Mouse (Mus musculus): ENCODE measurements around the gene Xlr5c. TPM values are rescaled to one million over a fixed set of nuclear protein-coding genes. Genes with fewer than 3 reads are reported as not detected.
"Not testable (repeated sequence)": the region's sequence is repeated elsewhere in the genome, so short reads cannot be mapped to it uniquely, and the experiment has no call there.

The Xlr5c gene
- not detected in 2 replicates for polyA plus RNA-seq (2014; fragmentation: Nextera tagmentation; extraction: Ambion mirVana)

- H3K27me3 ChIP-seq (replicated peaks; ENCODE audit: control insufficient read depth, insufficient read depth, low read length); H3K27ac ChIP-seq (replicated peaks; ENCODE audit: low read depth, low read length); H3K36me3 ChIP-seq (ENCODE audit: control insufficient read depth, insufficient read depth, low read length); H3K4me1 ChIP-seq (ENCODE audit: control insufficient read depth, insufficient read depth, low read length); ATAC-seq (ENCODE audit: low read depth); DNase-seq (ENCODE audit: low spot score); H3K4me3 ChIP-seq (ENCODE audit: low read depth, low read length); H3K4me2 ChIP-seq (ENCODE audit: low read depth, low read length); H3K9ac ChIP-seq (ENCODE audit: low read depth, low read length); H3K9me3 ChIP-seq (ENCODE audit: control insufficient read depth, low read length): not testable (repeated sequence)
- 85% methylated on average over 10 of the region's 17 CpGs for WGBS
These were observed at the start of gene Xlr5c, which contains the start of gene Xlr5a for GRCm38 (mm10) chrX:73292876-73293275. Gene Xlr5c, minus strand, starts transcription at chrX:73292976. Gene Xlr5a, minus strand, starts transcription at chrX:73292976.

- DNase-seq (ENCODE audit: low spot score): peak; percentile 88
- Histone ChIP-seq H3K27ac (replicated peaks; ENCODE audit: low read depth, low read length) (peak within 1 kb of the TSS; percentile 79), H3K4me1 (ENCODE audit: control insufficient read depth, insufficient read depth, low read length) (peaks cover 4% of the 10 kb centered on the region; the same call in 1 of the 2 replicates), H3K9me3 (ENCODE audit: control insufficient read depth, low read length) (no peaks in the 10 kb centered on the region), H3K27me3 (replicated peaks; ENCODE audit: control insufficient read depth, insufficient read depth, low read length) (no peaks in the 10 kb centered on the region; the same call in 1 of the 2 replicates), H3K36me3 (ENCODE audit: control insufficient read depth, insufficient read depth, low read length) (no peaks in the 10 kb centered on the region), H3K4me2 (ENCODE audit: low read depth, low read length) (peak within 1 kb of the TSS; percentile 60), H3K4me3 (ENCODE audit: low read depth, low read length) (peak within 1 kb of the TSS; percentile 59), H3K9ac (ENCODE audit: low read depth, low read length) (peak within 1 kb of the TSS; percentile 79)
- WGBS: 27% methylated on average over 35 of the region's 37 CpGs
- peak; percentile 97 for ATAC-seq (ENCODE audit: low read depth)
These were observed 49.7 kb upstream of the Xlr5c start, which contains the start of gene Zfp275 for GRCm38 (mm10) chrX:73342483-73342895. Gene Zfp275, plus strand, starts transcription at chrX:73342621.

GRCm38 (mm10) chrX:73342068-73342467 lies 49.3 kb upstream of the Xlr5c start:
- DNase-seq (ENCODE audit: low spot score): no peak
- no peak for ATAC-seq (ENCODE audit: low read depth)
- WGBS: 38% methylated on average over 3 of the region's 3 CpGs
- Histone ChIP-seq H3K27me3 (replicated peaks; ENCODE audit: control insufficient read depth, insufficient read depth, low read length) (no peaks in the 10 kb centered on the region), H3K4me2 (ENCODE audit: low read depth, low read length) (peak overlapping the region; percentile 60), H3K9ac (ENCODE audit: low read depth, low read length) (no peak overlapping the region), H3K27ac (replicated peaks; ENCODE audit: low read depth, low read length) (no peak overlapping the region), H3K36me3 (ENCODE audit: control insufficient read depth, insufficient read depth, low read length) (no peaks in the 10 kb centered on the region), H3K4me1 (ENCODE audit: control insufficient read depth, insufficient read depth, low read length) (peaks cover 4% of the 10 kb centered on the region; the same call in 1 of the 2 replicates), H3K9me3 (ENCODE audit: control insufficient read depth, low read length) (no peaks in the 10 kb centered on the region), H3K4me3 (ENCODE audit: low read depth, low read length) (peak overlapping the region; percentile 59)

- Histone ChIP-seq H3K27me3 (replicated peaks; ENCODE audit: control insufficient read depth, insufficient read depth, low read length) (no peaks in the 10 kb centered on the region), H3K4me2 (ENCODE audit: low read depth, low read length) (no peak overlapping the region), H3K4me3 (ENCODE audit: low read depth, low read length) (no peak overlapping the region), H3K9ac (ENCODE audit: low read depth, low read length) (no peak overlapping the region), H3K4me1 (ENCODE audit: control insufficient read depth, insufficient read depth, low read length) (peaks cover 4% of the 10 kb centered on the region; the same call in 1 of the 2 replicates), H3K36me3 (ENCODE audit: control insufficient read depth, insufficient read depth, low read length) (no peaks in the 10 kb centered on the region), H3K27ac (replicated peaks; ENCODE audit: low read depth, low read length) (no peak overlapping the region), H3K9me3 (ENCODE audit: control insufficient read depth, low read length) (no peaks in the 10 kb centered on the region)
- ATAC-seq (ENCODE audit: low read depth) (no peak), DNase-seq (ENCODE audit: low spot score) (no peak)
- 65% methylated on average over 1 of the region's 1 CpGs for WGBS
These were observed 48.7 kb upstream of the Xlr5c start for GRCm38 (mm10) chrX:73341473-73341872.

- Histone ChIP-seq H3K36me3 (ENCODE audit: control insufficient read depth, insufficient read depth, low read length) (no peaks in the 10 kb centered on the region), H3K27me3 (replicated peaks; ENCODE audit: control insufficient read depth, insufficient read depth, low read length) (no peaks in the 10 kb centered on the region; the same call in 1 of the 2 replicates), H3K4me3 (ENCODE audit: low read depth, low read length) (no peak within 1 kb of the TSS), H3K4me2 (ENCODE audit: low read depth, low read length) (no peak within 1 kb of the TSS), H3K9ac (ENCODE audit: low read depth, low read length) (no peak within 1 kb of the TSS), H3K4me1 (ENCODE audit: control insufficient read depth, insufficient read depth, low read length) (no peaks in the 10 kb centered on the region), H3K27ac (replicated peaks; ENCODE audit: low read depth, low read length) (no peak within 1 kb of the TSS), H3K9me3 (ENCODE audit: control insufficient read depth, low read length) (no peaks in the 10 kb centered on the region)
- ATAC-seq (ENCODE audit: low read depth) (no peak), DNase-seq (ENCODE audit: low spot score) (no peak)
- 78% methylated on average over 4 of the region's 4 CpGs for WGBS
These were observed 44.0 kb upstream of the Xlr5c start, which contains the start of gene Gm45015 for GRCm38 (mm10) chrX:73336740-73337139. Gene Gm45015, minus strand, starts transcription at chrX:73336840.

- Histone ChIP-seq H3K9ac (ENCODE audit: low read depth, low read length) (no peak overlapping the region), H3K27me3 (replicated peaks; ENCODE audit: control insufficient read depth, insufficient read depth, low read length) (no peaks in the 10 kb centered on the region; the same call in 1 of the 2 replicates), H3K9me3 (ENCODE audit: control insufficient read depth, low read length) (no peaks in the 10 kb centered on the region), H3K4me1 (ENCODE audit: control insufficient read depth, insufficient read depth, low read length) (no peaks in the 10 kb centered on the region), H3K4me3 (ENCODE audit: low read depth, low read length) (no peak overlapping the region), H3K27ac (replicated peaks; ENCODE audit: low read depth, low read length) (no peak overlapping the region), H3K4me2 (ENCODE audit: low read depth, low read length) (no peak overlapping the region), H3K36me3 (ENCODE audit: control insufficient read depth, insufficient read depth, low read length) (no peaks in the 10 kb centered on the region)
- ATAC-seq (ENCODE audit: low read depth) (no peak), DNase-seq (ENCODE audit: low spot score) (no peak)
These were observed 40.8 kb upstream of the Xlr5c start for GRCm38 (mm10) chrX:73333548-73333947.

GRCm38 (mm10) chrX:73327215-73327614 lies 34.4 kb upstream of the Xlr5c start:
- 69% methylated on average over 2 of the region's 2 CpGs for WGBS
- Histone ChIP-seq H3K9ac (ENCODE audit: low read depth, low read length) (no peak overlapping the region), H3K27me3 (replicated peaks; ENCODE audit: control insufficient read depth, insufficient read depth, low read length) (no peaks in the 10 kb centered on the region), H3K4me1 (ENCODE audit: control insufficient read depth, insufficient read depth, low read length) (no peaks in the 10 kb centered on the region), H3K27ac (replicated peaks; ENCODE audit: low read depth, low read length) (no peak overlapping the region), H3K36me3 (ENCODE audit: control insufficient read depth, insufficient read depth, low read length) (no peaks in the 10 kb centered on the region), H3K4me3 (ENCODE audit: low read depth, low read length) (no peak overlapping the region), H3K4me2 (ENCODE audit: low read depth, low read length) (no peak overlapping the region), H3K9me3 (ENCODE audit: control insufficient read depth, low read length) (no peaks in the 10 kb centered on the region)
- ATAC-seq (ENCODE audit: low read depth) (no peak), DNase-seq (ENCODE audit: low spot score) (no peak)

GRCm38 (mm10) chrX:73321029-73321428 lies 28.3 kb upstream of the Xlr5c start:
- DNase-seq (ENCODE audit: low spot score) (peak; percentile 36), ATAC-seq (ENCODE audit: low read depth) (peak; percentile 63; the same call in 1 of the 2 replicates)
- H3K4me2 ChIP-seq (ENCODE audit: low read depth, low read length): no peak overlapping the region
- no peak overlapping the region for H3K4me3 ChIP-seq (ENCODE audit: low read depth, low read length)
- WGBS: 64% methylated on average over 3 of the region's 3 CpGs
- no peaks in the 10 kb centered on the region for H3K4me1 ChIP-seq (ENCODE audit: control insufficient read depth, insufficient read depth, low read length)
- H3K27me3 ChIP-seq (replicated peaks; ENCODE audit: control insufficient read depth, insufficient read depth, low read length): no peaks in the 10 kb centered on the region; the same call in 1 of the 2 replicates
- H3K9me3 ChIP-seq (ENCODE audit: control insufficient read depth, low read length): no peaks in the 10 kb centered on the region
- H3K36me3 ChIP-seq (ENCODE audit: control insufficient read depth, insufficient read depth, low read length): no peaks in the 10 kb centered on the region
- H3K9ac ChIP-seq (ENCODE audit: low read depth, low read length): no peak overlapping the region
- H3K27ac ChIP-seq (replicated peaks; ENCODE audit: low read depth, low read length): no peak overlapping the region

- Histone ChIP-seq H3K9ac (ENCODE audit: low read depth, low read length) (no peak overlapping the region), H3K27me3 (replicated peaks; ENCODE audit: control insufficient read depth, insufficient read depth, low read length) (no peaks in the 10 kb centered on the region), H3K27ac (replicated peaks; ENCODE audit: low read depth, low read length) (no peak overlapping the region), H3K4me1 (ENCODE audit: control insufficient read depth, insufficient read depth, low read length) (no peaks in the 10 kb centered on the region), H3K4me2 (ENCODE audit: low read depth, low read length) (no peak overlapping the region), H3K36me3 (ENCODE audit: control insufficient read depth, insufficient read depth, low read length) (no peaks in the 10 kb centered on the region), H3K4me3 (ENCODE audit: low read depth, low read length) (no peak overlapping the region), H3K9me3 (ENCODE audit: control insufficient read depth, low read length) (no peaks in the 10 kb centered on the region)
- no peak for ATAC-seq (ENCODE audit: low read depth)
- WGBS: 34% methylated on average over 3 of the region's 3 CpGs
- peak; percentile 41 for DNase-seq (ENCODE audit: low spot score)
These were observed 19.7 kb upstream of the Xlr5c start for GRCm38 (mm10) chrX:73312522-73312921.
